Mouse (Mus musculus) C2C12 (cell line): ENCODE measurements around the gene Olfr288. TPM values are rescaled to one million over a fixed set of nuclear protein-coding genes. Genes with fewer than 3 reads are reported as not detected.
A peak's percentile ranks its signal among the peaks of the same experiment; 100 is the strongest.

Source experiments
- H3K27me3 ChIP-seq: one replicate; pipeline ENCODE4 v1.6.1; 2011; ENCODE audit not compliant: control insufficient read depth, insufficient read depth, insufficient read length
- H3K36me3 ChIP-seq: one replicate; pipeline ENCODE4 v1.6.1; 2011; ENCODE audit not compliant: control insufficient read depth, insufficient read depth
- H3K4me3 ChIP-seq: one replicate; pipeline ENCODE4 v1.5.1; 2011; ENCODE audit warnings: mild to moderate bottlenecking, control low read depth; ENCODE audit not compliant: poor library complexity, insufficient read depth, severe bottlenecking
- H3K79me2 ChIP-seq: one replicate; pipeline ENCODE4 v1.6.1; 2011; ENCODE audit not compliant: control insufficient read depth, insufficient read depth
- H3K79me3 ChIP-seq: one replicate; pipeline ENCODE4 v1.6.1; 2011; ENCODE audit warnings: low read depth, control low read depth
- H3ac ChIP-seq: one replicate; pipeline ENCODE3; 2011; ENCODE audit warnings: low read depth; ENCODE audit not compliant: control insufficient read depth, insufficient read length
- CEBPB ChIP-seq: IDR thresholded peaks from one replicate; pipeline ENCODE4 v1.6.1; 2011; ENCODE audit warnings: low read depth, mild to moderate bottlenecking, control low read depth, moderate library complexity
- CTCF ChIP-seq: IDR thresholded peaks from one replicate; pipeline ENCODE4 v1.5.1; 2011; ENCODE audit not compliant: control insufficient read depth, insufficient read depth, insufficient read length
- FOSL1 ChIP-seq: IDR thresholded peaks from one replicate; pipeline ENCODE4 v1.8.0; 2011; ENCODE audit warnings: mild to moderate bottlenecking, low read length; ENCODE audit not compliant: poor library complexity, insufficient read depth, severe bottlenecking
- MAX ChIP-seq: IDR thresholded peaks from one replicate; pipeline ENCODE4 v1.6.1; 2011; ENCODE audit warnings: mild to moderate bottlenecking, control low read depth
- MYOD1 ChIP-seq: IDR thresholded peaks from one replicate; pipeline ENCODE4 v1.6.1; 2011; ENCODE audit warnings: low read depth; ENCODE audit not compliant: control insufficient read depth, insufficient read length
- MYOG ChIP-seq: IDR thresholded peaks from one replicate; pipeline ENCODE4 v1.6.1; 2011; ENCODE audit not compliant: control insufficient read depth, insufficient read length; ENCODE audit errors: extremely low read depth
- USF1 ChIP-seq: IDR thresholded peaks from one replicate; pipeline ENCODE4 v1.6.1; 2011; ENCODE audit warnings: low read depth, mild to moderate bottlenecking, control low read depth, moderate library complexity
- polyA plus RNA-seq: library from polyadenylated mRNA; unstranded; fragments of >200 nt; fragmentation: generic; extraction: Trizol; gene quantifications from one replicate; pipeline ENCODE4 v1.2.1, GENCODE M21; 2012; ENCODE audit warnings: missing spikeins

Gene Olfr288
- polyA plus RNA-seq, 1 experiment = not detected

GRCm38 (mm10) chr15:98181132-98181711 is 14.1 kb downstream of the Olfr288 start:
- Histone ChIP-seq H3ac (peak overlapping the region; percentile 57), H3K4me3 (peak overlapping the region; percentile 33), H3K27me3 (peaks cover 13% of the 10 kb centered on the region), H3K36me3 (no peaks in the 10 kb centered on the region), H3K79me3 (no peaks in the 10 kb centered on the region), H3K79me2 (no peaks in the 10 kb centered on the region)
- TF ChIP-seq MYOD1 (peak; percentile 22), FOSL1 (no peak), CEBPB (peak; percentile 83), MAX (peak; percentile 32), USF1 (no peak), MYOG (no peak), CTCF (peak; percentile 48)

GRCm38 (mm10) chr15:98180567-98181131 is 14.7 kb downstream of the Olfr288 start:
- no peaks in the 10 kb centered on the region for H3K79me3 ChIP-seq
- no peaks in the 10 kb centered on the region for H3K79me2 ChIP-seq
- no peak for TF ChIP-seq CEBPB
- no peak for TF ChIP-seq CTCF
- TF ChIP-seq MYOD1 = no peak
- TF ChIP-seq FOSL1 = no peak
- no peak for TF ChIP-seq MAX
- TF ChIP-seq USF1 = no peak
- no peak for TF ChIP-seq MYOG
- no peaks in the 10 kb centered on the region for H3K36me3 ChIP-seq
- peaks cover 18% of the 10 kb centered on the region for H3K27me3 ChIP-seq
- H3K4me3 ChIP-seq = peak overlapping the region; percentile 33
- H3ac ChIP-seq = peak overlapping the region; percentile 57

- no peak for TF ChIP-seq MAX
- no peak for TF ChIP-seq CEBPB
- TF ChIP-seq MYOD1 = no peak
- TF ChIP-seq CTCF = no peak
- no peak for TF ChIP-seq USF1
- no peak for TF ChIP-seq MYOG
- TF ChIP-seq FOSL1 = no peak
- H3K27me3 ChIP-seq = peaks cover 36% of the 10 kb centered on the region
Measured at GRCm38 (mm10) chr15:98177320-98177719, 18.0 kb downstream of the Olfr288 start.

GRCm38 (mm10) chr15:98173821-98174220 is 21.5 kb downstream of the Olfr288 start:
- no peak for TF ChIP-seq CEBPB
- TF ChIP-seq CTCF = peak; percentile 3
- H3K4me3 ChIP-seq = no peak overlapping the region
- no peaks in the 10 kb centered on the region for H3K36me3 ChIP-seq
- H3K79me2 ChIP-seq = no peaks in the 10 kb centered on the region
- peaks cover 59% of the 10 kb centered on the region for H3K27me3 ChIP-seq
- H3K79me3 ChIP-seq = no peaks in the 10 kb centered on the region
- H3ac ChIP-seq = no peak overlapping the region

More at GRCm38 (mm10) chr15:98177320-98177719, 18.0 kb downstream of the Olfr288 start:
- Histone ChIP-seq H3K79me3 (no peaks in the 10 kb centered on the region), H3K36me3 (no peaks in the 10 kb centered on the region), H3K79me2 (no peaks in the 10 kb centered on the region), H3ac (no peak overlapping the region), H3K4me3 (no peak overlapping the region)

GRCm38 (mm10) chr15:98172113-98172512 is 23.2 kb downstream of the Olfr288 start:
- Histone ChIP-seq H3K36me3 (no peaks in the 10 kb centered on the region), H3ac (no peak overlapping the region), H3K79me3 (no peaks in the 10 kb centered on the region), H3K27me3 (peaks cover 68% of the 10 kb centered on the region), H3K79me2 (no peaks in the 10 kb centered on the region), H3K4me3 (no peak overlapping the region)
- TF ChIP-seq MAX = no peak
- no peak for TF ChIP-seq USF1
- TF ChIP-seq CEBPB = no peak
- no peak for TF ChIP-seq MYOD1

GRCm38 (mm10) chr15:98170917-98171316 is 24.4 kb downstream of the Olfr288 start:
- no peak overlapping the region for H3ac ChIP-seq
- no peak overlapping the region for H3K4me3 ChIP-seq
- no peaks in the 10 kb centered on the region for H3K79me3 ChIP-seq
- no peaks in the 10 kb centered on the region for H3K36me3 ChIP-seq
- no peak for TF ChIP-seq FOSL1
- no peaks in the 10 kb centered on the region for H3K79me2 ChIP-seq
- peaks cover 62% of the 10 kb centered on the region for H3K27me3 ChIP-seq
